In the genomic region with DNA sequence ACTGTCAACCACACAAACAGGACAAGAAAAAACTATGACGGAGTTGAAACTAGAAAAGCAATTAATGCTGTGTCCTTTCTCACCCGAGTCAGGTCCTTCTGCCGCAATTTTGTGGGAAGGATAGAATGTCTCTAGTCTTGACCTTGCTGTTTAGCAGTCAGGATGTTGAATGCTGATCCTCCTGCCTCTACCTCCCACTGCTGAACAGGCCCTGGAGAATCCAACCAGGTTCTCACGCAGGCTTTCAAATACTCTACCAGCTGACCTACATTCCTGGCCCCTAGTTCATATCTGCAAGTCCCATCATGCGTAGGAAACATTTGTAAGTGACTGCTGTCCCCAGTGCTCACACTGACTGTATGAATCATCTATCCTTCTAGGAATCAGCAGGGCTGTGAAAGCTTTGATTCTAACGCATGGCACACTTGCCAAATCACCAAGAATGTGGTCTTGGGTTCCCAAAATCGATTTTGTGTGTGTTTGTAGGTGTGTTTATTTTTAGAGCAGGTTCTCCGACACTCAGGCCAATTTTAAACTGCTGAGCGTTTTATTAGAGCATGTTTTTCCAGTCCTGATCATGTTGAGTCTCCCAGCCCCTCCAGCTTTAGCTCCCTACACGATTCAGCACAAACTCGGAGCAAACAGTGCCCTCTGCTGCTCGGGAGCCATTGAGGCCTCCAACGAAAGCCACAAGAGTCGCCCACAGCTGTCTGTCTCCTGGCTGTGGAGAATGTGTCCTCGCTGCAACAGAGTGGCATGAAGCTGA, we compare ENCODE assay signal across 10 mouse cellular contexts.
DNase-seq lines count a peak whose midpoint lies in the region; ATAC-seq and TF ChIP-seq lines count a peak whose summit lies in the region.
"Had no signal": no experiment of that assay in that cellular context is flagged by ENCODE, and none has a peak within 500 bp of the region (broad histone marks: within the 10 kb centered on the region; RNA-seq: fewer than 3 reads in every experiment).

No protein-coding gene starts in this region.

- no peak for ATAC-seq in heart, embryonic 12.5 days (ENCODE audit: insufficient number of reproducible peaks, low FRiP score)
- no peak for ATAC-seq in forebrain, embryonic 11.5 days (replicated peaks; ENCODE audit: low FRiP score)
- peak; percentile 52 for ATAC-seq in intestine, embryonic 15.5 days
- ATAC-seq in midbrain, embryonic 16.5 days, result 0 out of 2 replicates have a peak, but pooled peaks have one; percentile 41

- no peak overlapping the region for H3K4me2 ChIP-seq in heart, embryonic 12.5 days
- no peak overlapping the region for H3K4me2 ChIP-seq in forebrain, embryonic 11.5 days (ENCODE audit: low read depth, low read length, severe bottlenecking)
- no peak overlapping the region for H3K4me2 ChIP-seq in intestine, embryonic 15.5 days (replicated peaks)
- no peak overlapping the region for H3K4me2 ChIP-seq in midbrain, embryonic 16.5 days (ENCODE audit: low read length)
- H3K4me2 ChIP-seq: hindbrain, embryonic 15.5 days had no signal

- peak; percentile 62 for TF ChIP-seq CTCF in heart, adult 2 months (IDR thresholded peaks at IDR 0.05)

- H3K9me3 ChIP-seq in heart, embryonic 12.5 days (replicated peaks), result no peaks in the 10 kb centered on the region
- H3K9me3 ChIP-seq in forebrain, embryonic 11.5 days (ENCODE audit: control insufficient read depth, low read length), result no peaks in the 10 kb centered on the region
- H3K9me3 ChIP-seq in intestine, embryonic 15.5 days, result no peaks in the 10 kb centered on the region
- no peaks in the 10 kb centered on the region for H3K9me3 ChIP-seq in midbrain, embryonic 16.5 days (replicated peaks; ENCODE audit: control insufficient read depth, low read length, poor library complexity, severe bottlenecking)
- H3K9me3 ChIP-seq: G1E; hindbrain, embryonic 15.5 days had no signal

- intact Hi-C loops in heart, adult 2 months (cut with DNase I), result loop anchor here (5.0 kb wide), 1 partner anchor 467 kb away; no protein-coding TSS in a partner anchor
- intact Hi-C loops in left cerebral cortex, postnatal 10 days (cut with DNase I), result loop anchor here (5.0 kb wide), 3 partner anchors 92 to 403 kb away; no protein-coding TSS in a partner anchor

- TF ChIP-seq POLR2A in heart, adult 2 months (IDR thresholded peaks at IDR 0.05; ENCODE audit: insufficient read depth, low read depth, low read length), result no peak

- H3K9ac ChIP-seq in heart, adult 2 months (ENCODE audit: low read depth, low read length), result no peak overlapping the region
- no peak overlapping the region for H3K9ac ChIP-seq in heart, embryonic 12.5 days
- no peak overlapping the region for H3K9ac ChIP-seq in forebrain, embryonic 11.5 days (ENCODE audit: low read length)
- H3K9ac ChIP-seq in intestine, embryonic 15.5 days, result no peak overlapping the region
- H3K9ac ChIP-seq in midbrain, embryonic 16.5 days (ENCODE audit: low read depth, low read length), result no peak overlapping the region
- H3K9ac ChIP-seq: hindbrain, embryonic 15.5 days had no signal

- no peaks in the 10 kb centered on the region for H3K36me3 ChIP-seq in heart, adult 2 months (ENCODE audit: control insufficient read depth, insufficient read depth, low read length)
- no peaks in the 10 kb centered on the region for H3K36me3 ChIP-seq in heart, embryonic 12.5 days
- H3K36me3 ChIP-seq in forebrain, embryonic 11.5 days (ENCODE audit: control insufficient read depth, insufficient read depth, low read length), result no peaks in the 10 kb centered on the region
- no peaks in the 10 kb centered on the region for H3K36me3 ChIP-seq in intestine, embryonic 15.5 days
- H3K36me3 ChIP-seq in midbrain, embryonic 16.5 days (ENCODE audit: control insufficient read depth, insufficient read depth, low read length), result no peaks in the 10 kb centered on the region
- H3K36me3 ChIP-seq: G1E; hindbrain, embryonic 15.5 days had no signal

- H3K27ac ChIP-seq in heart, adult 2 months, result no peak overlapping the region
- H3K27ac ChIP-seq in heart, embryonic 12.5 days (ENCODE audit: poor library complexity, severe bottlenecking), result no peak overlapping the region
- no peak overlapping the region for H3K27ac ChIP-seq in forebrain, embryonic 11.5 days (ENCODE audit: low read depth, low read length)
- H3K27ac ChIP-seq in intestine, embryonic 15.5 days, result peak overlapping the region; percentile 59; the same call in 1 of the 2 replicates
- H3K27ac ChIP-seq in midbrain, embryonic 16.5 days (ENCODE audit: low read length), result no peak overlapping the region
- H3K27ac ChIP-seq: hindbrain, embryonic 15.5 days had no signal

- H3K27me3 ChIP-seq in heart, adult 2 months (ENCODE audit: control insufficient read depth, insufficient read depth, low read length), result no peaks in the 10 kb centered on the region
- no peaks in the 10 kb centered on the region for H3K27me3 ChIP-seq in heart, embryonic 12.5 days (replicated peaks)
- H3K27me3 ChIP-seq in forebrain, embryonic 11.5 days (ENCODE audit: control insufficient read depth, insufficient read depth, low read length), result no peaks in the 10 kb centered on the region
- no peaks in the 10 kb centered on the region for H3K27me3 ChIP-seq in intestine, embryonic 15.5 days (replicated peaks)
- H3K27me3 ChIP-seq in midbrain, embryonic 16.5 days (ENCODE audit: control insufficient read depth, insufficient read depth, low read depth, low read length), result no peaks in the 10 kb centered on the region; the same call in 1 of the 2 replicates

- no peaks in the 10 kb centered on the region for H3K79me2 ChIP-seq in heart, adult 2 months (replicated peaks; ENCODE audit: control insufficient read depth, insufficient read depth, low read length)

- TF ChIP-seq EP300 in heart, adult 2 months (IDR thresholded peaks at IDR 0.05; ENCODE audit: insufficient read depth, low read depth, low read length), result no peak

- H3K4me3 ChIP-seq in heart, adult 2 months, result no peak overlapping the region
- H3K4me3 ChIP-seq in heart, embryonic 12.5 days, result no peak overlapping the region
- H3K4me3 ChIP-seq in forebrain, embryonic 11.5 days (ENCODE audit: low read depth, low read length), result no peak overlapping the region
- no peak overlapping the region for H3K4me3 ChIP-seq in intestine, embryonic 15.5 days (replicated peaks)
- H3K4me3 ChIP-seq in midbrain, embryonic 16.5 days (ENCODE audit: low read depth, low read length), result no peak overlapping the region
- H3K4me3 ChIP-seq: hindbrain, embryonic 15.5 days had no signal

- 42% methylated on average over 15 of the region's 15 CpGs for WGBS in heart, adult 2 months
- 38% methylated on average over 15 of the region's 15 CpGs for WGBS in heart, embryonic 12.5 days
- 44% methylated on average over 15 of the region's 15 CpGs for WGBS in forebrain, embryonic 11.5 days
- 43% methylated on average over 15 of the region's 15 CpGs for WGBS in intestine, embryonic 15.5 days
- 45% methylated on average over 15 of the region's 15 CpGs for WGBS in midbrain, embryonic 16.5 days

- DNase-seq in heart, adult 2 months, result peak; percentile 14 to 38
- DNase-seq in adrenal gland, postnatal 36 days, result peak; percentile 60 to 69
- DNase-seq in forebrain, embryonic 11.5 days (ENCODE audit: low spot score), result peak; percentile 74
- peak; percentile 38 to 70 for DNase-seq in left cerebral cortex, postnatal 10 days (ENCODE audit: extremely low spot score in 1 of 2, low spot score in 2 of 2)
- peak; percentile 75 for DNase-seq in testis, postnatal 10 days (ENCODE audit: low spot score)

- no peaks in the 10 kb centered on the region for H3K4me1 ChIP-seq in heart, adult 2 months (ENCODE audit: control insufficient read depth, insufficient read depth, low read length)
- H3K4me1 ChIP-seq in heart, embryonic 12.5 days (replicated peaks), result no peaks in the 10 kb centered on the region; the same call in 1 of the 2 replicates
- no peaks in the 10 kb centered on the region for H3K4me1 ChIP-seq in forebrain, embryonic 11.5 days (replicated peaks; ENCODE audit: control insufficient read depth, insufficient read depth, low read length)
- H3K4me1 ChIP-seq in intestine, embryonic 15.5 days (replicated peaks), result no peaks in the 10 kb centered on the region
- no peaks in the 10 kb centered on the region for H3K4me1 ChIP-seq in midbrain, embryonic 16.5 days (ENCODE audit: control insufficient read depth, insufficient read depth, low read length)
- H3K4me1 ChIP-seq: hindbrain, embryonic 15.5 days had no signal

Comparison
In these comparisons a context has a peak if more than half of its experiments do, and no peak if none do; other contexts are left out.
1. ATAC-seq: peak in intestine, embryonic 15.5 days (single experiment) and midbrain, embryonic 16.5 days (single experiment); none in heart, embryonic 12.5 days (single experiment) and forebrain, embryonic 11.5 days (single experiment).
2. Peak in every context shown above with its lines, with median percentiles within 50 percentile points of each other: DNase-seq.